11 mouse cellular contexts compared by ENCODE assay signal in the genomic region with DNA sequence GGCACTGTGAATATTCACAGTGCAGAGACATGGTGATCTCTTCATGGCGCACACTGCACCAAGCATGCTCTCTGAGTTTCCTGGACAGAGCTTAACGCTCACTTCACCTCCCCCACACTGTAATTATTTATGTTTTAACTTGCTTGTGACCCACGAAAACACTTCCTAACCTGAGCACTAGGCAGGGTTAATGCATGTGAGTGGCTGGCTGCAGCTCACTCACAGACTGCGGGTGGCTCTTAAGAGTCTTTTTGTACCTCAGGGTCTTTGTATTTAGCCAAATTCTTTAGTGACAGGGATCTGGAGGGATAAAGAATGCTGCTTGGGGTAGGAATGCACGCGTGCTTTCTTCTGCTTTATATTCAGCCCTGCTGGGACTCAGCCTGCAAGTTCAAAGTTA. TPM values are rescaled to one million over a fixed set of nuclear protein-coding genes. Genes with fewer than 3 reads are reported as not detected.
DNase-seq lines count a peak whose midpoint lies in the region; ATAC-seq and TF ChIP-seq lines count a peak whose summit lies in the region.
"Had no signal": no experiment of that assay in that cellular context is flagged by ENCODE, and none has a peak within 500 bp of the region (broad histone marks: within the 10 kb centered on the region; RNA-seq: fewer than 3 reads in every experiment).

No protein-coding gene starts in this region.

- no peaks in the 10 kb centered on the region for H3K36me3 ChIP-seq in stomach, embryonic 14.5 days (ENCODE audit: control insufficient read depth, insufficient read depth, low read length)
- no peaks in the 10 kb centered on the region for H3K36me3 ChIP-seq in stomach, postnatal 0 days (ENCODE audit: control insufficient read depth, insufficient read depth, low read length)
- no peaks in the 10 kb centered on the region for H3K36me3 ChIP-seq in limb, embryonic 10.5 days
- no peaks in the 10 kb centered on the region for H3K36me3 ChIP-seq in liver, embryonic 11.5 days (ENCODE audit: control insufficient read depth, insufficient read depth, low read length)

- 10% methylated on average over 6 of the region's 6 CpGs for WGBS in stomach, embryonic 14.5 days
- 18% methylated on average over 6 of the region's 6 CpGs for WGBS in stomach, postnatal 0 days
- WGBS in limb, embryonic 10.5 days = 29% methylated on average over 6 of the region's 6 CpGs
- WGBS in liver, embryonic 11.5 days = 44% methylated on average over 6 of the region's 6 CpGs

- peak; percentile 60 for DNase-seq in heart, adult 11 months
- no peak for DNase-seq in heart, postnatal 4 days
- DNase-seq in stomach, postnatal 0 days (ENCODE audit: low spot score) = no peak
- DNase-seq in limb, embryonic 10.5 days (ENCODE audit: low spot score) = no peak
- peak; percentile 4 for DNase-seq in yolk sac, embryonic 10.5 days (ENCODE audit: low spot score)
- DNase-seq in ovary, postnatal 14 days (ENCODE audit: low spot score) = no peak
- DNase-seq in liver, embryonic 11.5 days (ENCODE audit: low spot score) = no peak
- DNase-seq: adrenal gland, postnatal 14 days; cerebellum, postnatal 36 days; layer of hippocampus, adult 9-11 months had no signal

- H3K4me2 ChIP-seq in stomach, embryonic 14.5 days (replicated peaks; ENCODE audit: low read depth, low read length) = no peak overlapping the region
- H3K4me2 ChIP-seq in stomach, postnatal 0 days (replicated peaks; ENCODE audit: low read depth) = no peak overlapping the region
- H3K4me2 ChIP-seq in liver, embryonic 11.5 days = no peak overlapping the region

- ATAC-seq in stomach, embryonic 14.5 days (ENCODE audit: insufficient number of reproducible peaks, insufficient read depth, low FRiP score, low read depth) = no peak
- no peak for ATAC-seq in stomach, postnatal 0 days (ENCODE audit: low FRiP score, low TSS enrichment)
- no peak for ATAC-seq in liver, embryonic 11.5 days (replicated peaks; ENCODE audit: low FRiP score)

- H3K4me3 ChIP-seq in stomach, embryonic 14.5 days (ENCODE audit: low read depth, low read length) = no peak overlapping the region
- H3K4me3 ChIP-seq in stomach, postnatal 0 days (ENCODE audit: low read depth, low read length) = no peak overlapping the region
- H3K4me3 ChIP-seq in limb, embryonic 10.5 days = no peak overlapping the region
- H3K4me3 ChIP-seq in liver, embryonic 11.5 days (ENCODE audit: low read depth, low read length) = no peak overlapping the region

- no peak for TF ChIP-seq CTCF in stomach, postnatal 0 days (IDR thresholded peaks at IDR 0.05; ENCODE audit: low read depth)

- peaks cover 18% of the 10 kb centered on the region; the same call in 1 of the 2 replicates for H3K4me1 ChIP-seq in stomach, embryonic 14.5 days (ENCODE audit: control insufficient read depth, insufficient read depth, low read length)
- no peaks in the 10 kb centered on the region for H3K4me1 ChIP-seq in stomach, postnatal 0 days (replicated peaks; ENCODE audit: control insufficient read depth, insufficient read depth)
- peaks cover 54% of the 10 kb centered on the region for H3K4me1 ChIP-seq in limb, embryonic 10.5 days
- no peaks in the 10 kb centered on the region; the same call in 1 of the 2 replicates for H3K4me1 ChIP-seq in liver, embryonic 11.5 days (replicated peaks; ENCODE audit: control insufficient read depth, insufficient read depth, low read length)

- no peaks in the 10 kb centered on the region for H3K27me3 ChIP-seq in stomach, embryonic 14.5 days (ENCODE audit: control insufficient read depth, insufficient read depth, low read length)
- H3K27me3 ChIP-seq in stomach, postnatal 0 days (ENCODE audit: control insufficient read depth, insufficient read depth, low read length) = no peaks in the 10 kb centered on the region
- no peaks in the 10 kb centered on the region for H3K27me3 ChIP-seq in limb, embryonic 10.5 days (ENCODE audit: low read depth, poor library complexity, severe bottlenecking)
- no peaks in the 10 kb centered on the region for H3K27me3 ChIP-seq in liver, embryonic 11.5 days (replicated peaks; ENCODE audit: control insufficient read depth, insufficient read depth, low read length)

- no peak overlapping the region for H3K9ac ChIP-seq in stomach, embryonic 14.5 days (replicated peaks; ENCODE audit: low read depth, low read length)
- no peak overlapping the region for H3K9ac ChIP-seq in stomach, postnatal 0 days (ENCODE audit: low read length)
- no peak overlapping the region for H3K9ac ChIP-seq in liver, embryonic 11.5 days (ENCODE audit: low read depth, low read length)

- peak overlapping the region; percentile 62 for H3K27ac ChIP-seq in stomach, embryonic 14.5 days (ENCODE audit: low read length)
- no peak overlapping the region for H3K27ac ChIP-seq in stomach, postnatal 0 days (replicated peaks)
- peak overlapping the region; percentile 50; the same call in 1 of the 2 replicates for H3K27ac ChIP-seq in limb, embryonic 10.5 days
- no peak overlapping the region for H3K27ac ChIP-seq in liver, embryonic 11.5 days (ENCODE audit: low read depth, low read length)

- TF ChIP-seq EP300 in stomach, postnatal 0 days (optimal IDR thresholded peaks at IDR 0.05) = no peak

- H3K9me3 ChIP-seq in stomach, embryonic 14.5 days (ENCODE audit: control insufficient read depth, low read depth, low read length) = no peaks in the 10 kb centered on the region
- H3K9me3 ChIP-seq in stomach, postnatal 0 days (ENCODE audit: control insufficient read depth, low read length) = no peaks in the 10 kb centered on the region
- H3K9me3 ChIP-seq in limb, embryonic 10.5 days (replicated peaks) = no peaks in the 10 kb centered on the region
- no peaks in the 10 kb centered on the region for H3K9me3 ChIP-seq in liver, embryonic 11.5 days (ENCODE audit: control insufficient read depth, low read length)

RNA-seq across cellular contexts. Expression of a gene that starts 48.9 kb away (rescaled TPM):
- 10 to 100 TPM; 63.1 to 71.3 TPM for total RNA-seq in heart, postnatal 4 days (2021)
- polyA plus RNA-seq in stomach, embryonic 14.5 days (2014; fragmentation: Nextera tagmentation; extraction: Ambion mirVana) = 63.4 and 73.9 TPM in 2 replicates
- 18.9 and 19.0 TPM in 2 replicates for polyA plus RNA-seq in stomach, postnatal 0 days (2015; fragmentation: Nextera tagmentation; extraction: Ambion mirVana)
- polyA plus RNA-seq in limb, embryonic 10.5 days (2016; fragmentation: Nextera tagmentation; extraction: Ambion mirVana) = 13.2 and 22.8 TPM in 2 replicates
- 85.5 and 95.4 TPM in 2 replicates for polyA plus RNA-seq in liver, embryonic 11.5 days (2014; fragmentation: Nextera tagmentation; extraction: Ambion mirVana)

Comparison
In these comparisons a context has a peak if more than half of its experiments do, and no peak if none do; other contexts are left out.
1. DNase-seq: peak in heart, adult 11 months (single experiment) and yolk sac, embryonic 10.5 days (single experiment); none in heart, postnatal 4 days (single experiment), stomach, postnatal 0 days (single experiment), limb, embryonic 10.5 days (single experiment), ovary, postnatal 14 days (single experiment) and liver, embryonic 11.5 days (single experiment).
2. H3K27ac ChIP-seq: peak in stomach, embryonic 14.5 days (single experiment) and limb, embryonic 10.5 days (single experiment); none in stomach, postnatal 0 days (single experiment) and liver, embryonic 11.5 days (single experiment).